Mouse (Mus musculus) macrophage (primary cell): ENCODE data around the gene Crtc1. TPM values are rescaled to one million over a fixed set of nuclear protein-coding genes. Genes with fewer than 3 reads are reported as not detected.

Experiments
- H3K27ac ChIP-seq: fragments of 350-480 bp; formaldehyde crosslinking; 2 replicates; pipeline ENCODE4 v1.9.0; 2021
- H3K36me3 ChIP-seq: fragments of 350-480 bp; formaldehyde crosslinking; 2 replicates; pipeline ENCODE4 v1.9.0; 2021; ENCODE audit errors: inconsistent target
- H3K4me3 ChIP-seq: fragments of 350-480 bp; formaldehyde crosslinking; 2 replicates; pipeline ENCODE4 v1.9.0; 2021; ENCODE audit errors: inconsistent target
- H3K79me2 ChIP-seq: fragments of 350-480 bp; formaldehyde crosslinking; 2 replicates; pipeline ENCODE4 v1.9.0; 2021; ENCODE audit errors: inconsistent target
- WGBS: methylation state at CpG from one replicate; pipeline ENCODE4 v1.1.7; 2026; ENCODE audit warnings: inconsistent platforms; ENCODE audit not compliant: missing documents; 5-methylcytosine and 5-hydroxymethylcytosine counted together
- polyA plus RNA-seq: library from polyadenylated mRNA; stranded (reverse); fragments of 250-400 nt; gene quantifications from 3 replicates; pipeline ENCODE4 v1.2.4, GENCODE M21; 2018; ENCODE audit warnings: inconsistent platforms
- total RNA-seq, 78 experiments: library from RNA; depleted of rRNA; stranded (reverse); fragments of 250-400 nt; gene quantifications; 1 replicate in 9 of 78; 2 replicates in 24 of 78; 3 replicates in 43 of 78; 4 replicates in 2 of 78; pipeline ENCODE4 v1.2.4; 2018; ENCODE audit warnings: inconsistent platforms in 56 of 78

The Crtc1 gene
- total RNA-seq (2018; cell fraction: chromatin; rRNA removed): 10 to 100 TPM in 17 of 26 experiments, 1 to 10 TPM in 9; 2.3 to 32.4 (median 16.7) TPM
- 1 to 10 TPM; 2.4 to 6.5 (median 4.5) TPM for total RNA-seq (2018; cell fraction: cytosol; rRNA removed)
- 10 to 100 TPM in 13 of 26 experiments, 1 to 10 TPM in 13; 2.7 to 32.3 (median 9.9) TPM for total RNA-seq (2018; cell fraction: nucleus; rRNA removed)
- 3.6 to 9.4 TPM (median 4.1 TPM) in 3 replicates for polyA plus RNA-seq

GRCm38 (mm10) chr8:70439055-70439847 lies at the start of gene Crtc1:
Gene Crtc1, minus strand, starts transcription at chr8:70439579.
- Histone ChIP-seq H3K79me2 (peaks cover 6% of the 10 kb centered on the region; the same call in 1 of the 2 replicates), H3K27ac (no peak within 1 kb of the TSS), H3K36me3 (no peaks in the 10 kb centered on the region), H3K4me3 (peak within 1 kb of the TSS; percentile 35)
- under 1% methylated on average over 52 of the region's 70 CpGs for WGBS

GRCm38 (mm10) chr8:70488931-70489470 lies 49.6 kb upstream of the Crtc1 start:
- Histone ChIP-seq H3K79me2 (no peaks in the 10 kb centered on the region), H3K4me3 (no peak overlapping the region), H3K36me3 (no peaks in the 10 kb centered on the region), H3K27ac (no peak overlapping the region)
- WGBS: 1% methylated on average over 14 of the region's 14 CpGs

GRCm38 (mm10) chr8:70487993-70488796 lies 48.8 kb upstream of the Crtc1 start:
- H3K4me3 ChIP-seq: no peak overlapping the region
- H3K36me3 ChIP-seq: no peaks in the 10 kb centered on the region
- H3K27ac ChIP-seq: no peak overlapping the region
- WGBS: 6% methylated on average over 53 of the region's 55 CpGs
- H3K79me2 ChIP-seq: no peaks in the 10 kb centered on the region

GRCm38 (mm10) chr8:70486941-70487520 lies 47.7 kb upstream of the Crtc1 start, which contains the start of gene Tmem59l:
Gene Tmem59l, minus strand, starts transcription at chr8:70487358.
- H3K79me2 ChIP-seq: no peaks in the 10 kb centered on the region
- H3K4me3 ChIP-seq: no peak within 1 kb of the TSS
- no peak within 1 kb of the TSS for H3K27ac ChIP-seq
- WGBS: 55% methylated on average over 19 of the region's 33 CpGs
- H3K36me3 ChIP-seq: no peaks in the 10 kb centered on the region

- Histone ChIP-seq H3K4me3 (no peak overlapping the region), H3K79me2 (no peaks in the 10 kb centered on the region), H3K27ac (no peak overlapping the region), H3K36me3 (no peaks in the 10 kb centered on the region)
- 72% methylated on average over 7 of the region's 7 CpGs for WGBS
Measured at GRCm38 (mm10) chr8:70486191-70486681, 46.9 kb upstream of the Crtc1 start.

- Histone ChIP-seq H3K79me2 (no peaks in the 10 kb centered on the region), H3K36me3 (no peaks in the 10 kb centered on the region), H3K4me3 (no peak overlapping the region), H3K27ac (no peak overlapping the region)
- WGBS: 94% methylated on average over 2 of the region's 2 CpGs
Measured at GRCm38 (mm10) chr8:70482943-70483342, 43.6 kb upstream of the Crtc1 start.

GRCm38 (mm10) chr8:70481908-70482307 lies 42.5 kb upstream of the Crtc1 start:
- Histone ChIP-seq H3K36me3 (no peaks in the 10 kb centered on the region), H3K27ac (no peak overlapping the region), H3K79me2 (no peaks in the 10 kb centered on the region), H3K4me3 (no peak overlapping the region)
- 68% methylated on average over 3 of the region's 3 CpGs for WGBS

- H3K79me2 ChIP-seq: peaks cover 37% of the 10 kb centered on the region
- no peak overlapping the region for H3K27ac ChIP-seq
- 15% methylated on average over 21 of the region's 21 CpGs for WGBS
Measured at GRCm38 (mm10) chr8:70477269-70477982, 38.0 kb upstream of the Crtc1 start.

GRCm38 (mm10) chr8:70476333-70477268 lies 37.2 kb upstream of the Crtc1 start, which contains the start of gene Klhl26:
Gene Klhl26, minus strand, starts transcription at chr8:70476968.
- H3K36me3 ChIP-seq: no peaks in the 10 kb centered on the region
- H3K4me3 ChIP-seq: peak within 1 kb of the TSS; percentile 76
- H3K79me2 ChIP-seq: peaks cover 45% of the 10 kb centered on the region
- under 1% methylated on average over 53 of the region's 53 CpGs for WGBS
- H3K27ac ChIP-seq: peak within 1 kb of the TSS; percentile 25

More at GRCm38 (mm10) chr8:70477269-70477982, 38.0 kb upstream of the Crtc1 start:
- H3K4me3 ChIP-seq: peak overlapping the region; percentile 15; the same call in 1 of the 2 replicates
- H3K36me3 ChIP-seq: no peaks in the 10 kb centered on the region

- Histone ChIP-seq H3K4me3 (no peak overlapping the region), H3K79me2 (peaks cover 51% of the 10 kb centered on the region), H3K36me3 (no peaks in the 10 kb centered on the region), H3K27ac (no peak overlapping the region)
- WGBS: 100% methylated on average over 7 of the region's 7 CpGs
Measured at GRCm38 (mm10) chr8:70471856-70472255, 32.5 kb upstream of the Crtc1 start.

GRCm38 (mm10) chr8:70469938-70470337 lies 30.6 kb upstream of the Crtc1 start:
- WGBS: 92% methylated on average over 2 of the region's 2 CpGs
- Histone ChIP-seq H3K4me3 (no peak overlapping the region), H3K27ac (no peak overlapping the region), H3K36me3 (no peaks in the 10 kb centered on the region), H3K79me2 (peaks cover 35% of the 10 kb centered on the region)

GRCm38 (mm10) chr8:70469295-70469916 lies 30.0 kb upstream of the Crtc1 start:
- Histone ChIP-seq H3K27ac (no peak overlapping the region), H3K4me3 (no peak overlapping the region), H3K79me2 (peaks cover 30% of the 10 kb centered on the region), H3K36me3 (no peaks in the 10 kb centered on the region)
- WGBS: 51% methylated on average over 10 of the region's 10 CpGs
